Comparison of ENCODE assay signal across 13 mouse cellular contexts in the genomic region with DNA sequence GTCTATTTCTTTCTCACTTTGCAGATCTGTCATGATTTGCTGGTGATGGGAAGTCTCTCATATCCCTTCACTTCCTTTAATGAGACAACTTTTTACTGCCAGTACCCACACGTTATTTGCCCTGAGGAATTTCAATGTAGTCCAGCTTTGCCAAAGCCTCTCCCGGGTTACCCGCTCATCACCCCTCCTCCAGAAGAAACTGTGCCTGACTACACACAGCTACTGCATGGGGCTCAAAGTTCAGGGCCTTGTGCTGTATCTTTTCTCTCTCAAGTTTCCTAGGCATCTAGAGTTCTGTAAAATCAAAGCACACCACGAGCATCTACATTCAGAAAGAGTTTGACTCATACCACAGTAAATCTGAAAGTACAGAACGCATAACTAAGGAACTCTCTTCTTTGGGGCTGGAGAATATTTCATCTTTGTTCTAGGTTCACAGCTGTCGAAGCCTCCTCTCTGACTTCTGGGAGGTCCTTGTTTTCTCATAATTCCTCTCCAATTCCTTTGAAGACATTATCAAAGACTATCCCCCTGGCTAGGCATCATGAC.
"Had no signal": no experiment of that assay in that cellular context is flagged by ENCODE, and none has a peak within 500 bp of the region (broad histone marks: within the 10 kb centered on the region; RNA-seq: fewer than 3 reads in every experiment).

No protein-coding gene starts in this region.

- H3K4me1 ChIP-seq: limb, embryonic 12.5 days; liver, embryonic 13.5 days; midbrain, embryonic 12.5 days had no signal

- H3K4me2 ChIP-seq: limb, embryonic 12.5 days; liver, embryonic 13.5 days; lung, embryonic 15.5 days; midbrain, embryonic 12.5 days had no signal

- H3K36me3 ChIP-seq: limb, embryonic 12.5 days; liver, embryonic 13.5 days; lung, embryonic 15.5 days; midbrain, embryonic 12.5 days had no signal

- H3K9me3 ChIP-seq: limb, embryonic 12.5 days; liver, embryonic 13.5 days; lung, embryonic 15.5 days; midbrain, embryonic 12.5 days had no signal

- H3K27ac ChIP-seq: limb, embryonic 12.5 days; liver, embryonic 13.5 days; lung, embryonic 15.5 days; midbrain, embryonic 12.5 days had no signal

- H3K9ac ChIP-seq: limb, embryonic 12.5 days; liver, embryonic 13.5 days; liver, postnatal 0 days; lung, embryonic 15.5 days; midbrain, embryonic 12.5 days had no signal

- ATAC-seq: inflammation-experienced regulatory T-cells, adult 6 months; intestine, postnatal 0 days; liver, postnatal 0 days; midbrain, embryonic 16.5 days had no signal

- H3K4me3 ChIP-seq: limb, embryonic 12.5 days; liver, embryonic 13.5 days; lung, embryonic 15.5 days; midbrain, embryonic 12.5 days had no signal

- DNase-seq: layer of hippocampus, adult 9-11 months; layer of hippocampus, postnatal 36 days; liver; liver, embryonic 13.5 days; liver, postnatal 0 days; right cerebral cortex, postnatal 14 days; thymus, postnatal 36 days had no signal

- H3K27me3 ChIP-seq: limb, embryonic 12.5 days; liver, embryonic 13.5 days; lung, embryonic 15.5 days; midbrain, embryonic 12.5 days had no signal
